Mouse (Mus musculus): ENCODE results near the gene Tmem120b. TPM values are rescaled to one million over a fixed set of nuclear protein-coding genes. Genes with fewer than 3 reads are reported as not detected.

Gene Tmem120b
- polyA plus RNA-seq, 1 experiment from 2014 or later, result 11.9 TPM

DNA sequence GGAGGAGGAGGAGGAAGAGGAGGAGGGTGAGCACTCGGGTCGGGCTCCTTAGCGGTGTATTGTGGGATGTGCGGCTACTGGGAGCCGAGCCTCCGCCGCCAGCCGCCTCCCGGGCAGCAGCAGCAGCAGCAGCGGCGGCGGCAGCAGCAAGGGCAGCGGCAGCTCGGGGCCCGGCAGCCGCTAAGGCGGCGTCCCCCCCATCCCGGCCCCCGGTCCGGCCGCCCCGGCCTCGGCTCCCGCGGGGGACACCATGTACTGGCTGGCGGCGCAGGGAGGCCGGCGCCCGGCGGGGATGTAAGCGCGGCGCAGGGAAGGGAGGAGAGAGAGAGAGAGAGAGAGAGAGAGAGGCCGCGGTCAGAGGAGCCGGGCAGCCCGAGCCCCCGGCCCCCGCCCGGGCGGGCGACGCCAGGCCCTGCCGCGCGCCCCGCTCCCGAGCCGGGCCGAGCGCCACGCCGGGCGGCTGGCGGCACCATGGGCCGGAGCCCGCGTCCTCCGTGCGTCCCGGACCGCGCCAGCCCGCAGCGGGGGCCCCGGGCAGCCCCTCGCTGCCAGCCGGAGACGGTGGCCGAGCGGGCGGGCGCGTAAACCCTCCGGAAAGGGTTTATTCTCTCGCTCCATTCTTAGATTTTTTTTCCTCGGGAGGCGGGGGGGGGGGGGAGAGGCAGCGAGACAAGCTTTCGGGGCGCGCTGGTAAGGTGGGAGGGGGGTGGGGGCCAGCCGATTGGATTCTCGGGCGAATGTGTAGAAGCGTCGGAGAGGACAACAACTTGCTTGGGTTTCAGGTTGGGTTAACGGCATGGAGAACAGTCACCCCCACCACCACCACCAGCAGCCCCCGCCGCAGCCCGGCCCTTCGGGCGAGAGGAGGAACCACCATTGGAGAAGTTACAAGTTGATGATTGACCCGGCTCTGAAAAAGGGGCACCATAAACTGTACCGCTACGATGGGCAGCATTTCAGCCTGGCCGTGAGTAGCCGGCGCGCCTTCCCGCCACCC is 74.2 kb downstream of the Tmem120b start, which contains the start of gene Setd1b:
TSS of gene Setd1b (plus strand) at position 33 of the 997 bp plus-strand sequence.
- Histone ChIP-seq H3K27ac (ENCODE audit: low read length) (peak within 1 kb of the TSS; percentile 100), H3K9ac (replicated peaks; ENCODE audit: low read depth) (peak within 1 kb of the TSS; percentile 96), H3K4me1 (ENCODE audit: insufficient read depth, low read depth, low read length) (peaks cover 16% of the 10 kb centered on the region; the same call in 1 of the 2 replicates), H3K4me3 (ENCODE audit: low read depth, low read length) (peak within 1 kb of the TSS; percentile 91), H3K27me3 (replicated peaks; ENCODE audit: insufficient read depth, low read length) (no peaks in the 10 kb centered on the region), H3K4me2 (replicated peaks; ENCODE audit: low read depth, low read length) (peak within 1 kb of the TSS; percentile 99), H3K36me3 (ENCODE audit: insufficient read depth, low read length) (peaks cover 8% of the 10 kb centered on the region; the same call in 1 of the 2 replicates), H3K9me3 (ENCODE audit: low read length) (no peaks in the 10 kb centered on the region)
- no peak for ATAC-seq
- TF ChIP-seq CTCF (IDR thresholded peaks at IDR 0.05) (0 out of 2 replicates have a peak, but pooled peaks have one; percentile 4), EP300 (IDR thresholded peaks at IDR 0.05) (no peak)
- peak; percentile 66 for DNase-seq (ENCODE audit: low spot score)
- whole genome bisulfite sequencing, result 2% methylated on average over 57 of the region's 103 CpGs

DNA sequence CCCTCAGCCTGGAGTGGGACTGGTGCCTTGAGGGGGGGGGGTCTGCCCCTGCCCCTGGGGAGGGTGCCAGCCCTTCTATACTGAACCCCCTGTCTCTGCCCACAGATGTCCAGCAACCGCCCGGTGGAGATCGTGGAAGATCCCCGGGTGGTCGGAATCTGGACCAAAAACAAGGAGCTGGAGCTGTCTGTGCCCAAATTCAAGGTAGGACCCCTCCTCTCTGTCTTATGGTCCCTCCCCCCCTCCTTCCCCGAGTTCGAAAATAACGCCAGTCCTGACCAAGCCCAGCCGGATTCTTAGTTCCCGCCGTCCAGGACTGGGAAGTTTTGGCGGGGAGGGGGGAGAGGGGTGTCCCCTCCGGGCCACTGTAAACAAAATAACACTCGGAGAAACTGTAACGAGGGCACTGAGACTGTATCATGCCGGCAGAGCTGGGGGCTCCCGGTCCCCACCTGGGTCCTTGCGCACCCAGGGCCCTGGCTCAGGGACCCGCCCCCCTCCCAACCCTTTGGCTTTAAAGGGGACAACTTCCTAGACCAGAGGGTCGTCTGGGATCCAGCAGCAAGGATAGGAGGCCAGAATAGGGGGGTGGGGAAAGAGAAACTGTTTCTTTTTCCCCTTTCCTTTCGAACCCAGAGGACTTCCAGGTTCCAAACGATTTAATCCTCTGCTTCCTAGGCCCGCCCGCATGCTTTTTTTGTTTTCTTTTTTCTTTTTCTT is 75.2 kb downstream of the Tmem120b start:
- Histone ChIP-seq H3K36me3 (ENCODE audit: insufficient read depth, low read length) (peaks cover 8% of the 10 kb centered on the region; the same call in 1 of the 2 replicates), H3K4me1 (ENCODE audit: insufficient read depth, low read depth, low read length) (peaks cover 8% of the 10 kb centered on the region), H3K27ac (ENCODE audit: low read length) (peak overlapping the region; percentile 100), H3K9ac (replicated peaks; ENCODE audit: low read depth) (peak overlapping the region; percentile 96), H3K27me3 (replicated peaks; ENCODE audit: insufficient read depth, low read length) (no peaks in the 10 kb centered on the region), H3K4me3 (ENCODE audit: low read depth, low read length) (peak overlapping the region; percentile 91), H3K9me3 (ENCODE audit: low read length) (no peaks in the 10 kb centered on the region), H3K4me2 (replicated peaks; ENCODE audit: low read depth, low read length) (peak overlapping the region; percentile 99)
- TF ChIP-seq EP300 (IDR thresholded peaks at IDR 0.05) (no peak), CTCF (IDR thresholded peaks at IDR 0.05) (no peak)
- ATAC-seq (no peak), DNase-seq (ENCODE audit: low spot score) (peak; percentile 53)
- 2% methylated on average over 24 of the region's 24 CpGs for WGBS

DNA sequence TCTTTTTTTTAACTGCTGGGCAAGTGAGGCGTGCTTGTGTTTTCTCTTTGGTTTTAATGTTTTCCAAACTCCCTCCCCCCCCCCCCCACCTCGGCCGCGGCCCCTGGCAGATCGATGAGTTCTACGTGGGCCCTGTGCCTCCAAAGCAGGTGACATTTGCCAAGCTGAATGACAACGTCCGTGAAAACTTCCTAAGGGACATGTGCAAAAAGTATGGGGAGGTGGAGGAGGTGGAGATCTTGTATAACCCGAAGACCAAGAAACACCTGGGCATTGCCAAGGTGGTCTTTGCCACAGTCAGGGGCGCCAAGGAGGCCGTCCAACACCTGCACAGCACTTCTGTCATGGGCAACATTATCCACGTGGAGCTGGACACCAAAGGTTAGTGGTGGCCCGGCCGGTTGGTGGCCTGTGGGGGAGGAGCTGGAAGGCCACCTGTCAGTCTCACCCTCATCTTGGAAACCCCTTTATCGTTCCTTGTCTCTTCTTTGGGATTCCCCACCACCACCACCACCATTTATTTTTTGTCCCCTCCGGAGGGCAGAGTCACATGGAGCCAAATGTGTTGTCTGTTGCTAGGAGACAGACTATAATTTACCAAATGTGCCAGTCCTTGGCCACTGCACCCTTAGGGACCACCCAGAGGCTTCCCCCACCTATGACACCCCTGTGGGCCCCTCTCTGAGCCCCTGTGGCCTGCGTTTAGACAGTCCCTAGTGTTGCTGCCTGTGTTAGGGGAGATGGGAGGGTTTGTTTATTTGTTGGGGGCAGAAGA is 75.9 kb downstream of the Tmem120b start:
- Histone ChIP-seq H3K4me2 (replicated peaks; ENCODE audit: low read depth, low read length) (peak overlapping the region; percentile 99), H3K4me3 (ENCODE audit: low read depth, low read length) (peak overlapping the region; percentile 91), H3K36me3 (ENCODE audit: insufficient read depth, low read length) (peaks cover 8% of the 10 kb centered on the region; the same call in 1 of the 2 replicates), H3K27me3 (replicated peaks; ENCODE audit: insufficient read depth, low read length) (no peaks in the 10 kb centered on the region), H3K9me3 (ENCODE audit: low read length) (no peaks in the 10 kb centered on the region), H3K27ac (ENCODE audit: low read length) (peak overlapping the region; percentile 100), H3K9ac (replicated peaks; ENCODE audit: low read depth) (0 out of 2 replicates have a peak overlapping the region, but pooled peaks have one; percentile 13), H3K4me1 (ENCODE audit: insufficient read depth, low read depth, low read length) (peaks cover 8% of the 10 kb centered on the region)
- 5% methylated on average over 17 of the region's 17 CpGs for whole genome bisulfite sequencing
- TF ChIP-seq EP300 (IDR thresholded peaks at IDR 0.05) (no peak), CTCF (IDR thresholded peaks at IDR 0.05) (no peak)
- ATAC-seq (no peak), DNase-seq (ENCODE audit: low spot score) (no peak)

DNA sequence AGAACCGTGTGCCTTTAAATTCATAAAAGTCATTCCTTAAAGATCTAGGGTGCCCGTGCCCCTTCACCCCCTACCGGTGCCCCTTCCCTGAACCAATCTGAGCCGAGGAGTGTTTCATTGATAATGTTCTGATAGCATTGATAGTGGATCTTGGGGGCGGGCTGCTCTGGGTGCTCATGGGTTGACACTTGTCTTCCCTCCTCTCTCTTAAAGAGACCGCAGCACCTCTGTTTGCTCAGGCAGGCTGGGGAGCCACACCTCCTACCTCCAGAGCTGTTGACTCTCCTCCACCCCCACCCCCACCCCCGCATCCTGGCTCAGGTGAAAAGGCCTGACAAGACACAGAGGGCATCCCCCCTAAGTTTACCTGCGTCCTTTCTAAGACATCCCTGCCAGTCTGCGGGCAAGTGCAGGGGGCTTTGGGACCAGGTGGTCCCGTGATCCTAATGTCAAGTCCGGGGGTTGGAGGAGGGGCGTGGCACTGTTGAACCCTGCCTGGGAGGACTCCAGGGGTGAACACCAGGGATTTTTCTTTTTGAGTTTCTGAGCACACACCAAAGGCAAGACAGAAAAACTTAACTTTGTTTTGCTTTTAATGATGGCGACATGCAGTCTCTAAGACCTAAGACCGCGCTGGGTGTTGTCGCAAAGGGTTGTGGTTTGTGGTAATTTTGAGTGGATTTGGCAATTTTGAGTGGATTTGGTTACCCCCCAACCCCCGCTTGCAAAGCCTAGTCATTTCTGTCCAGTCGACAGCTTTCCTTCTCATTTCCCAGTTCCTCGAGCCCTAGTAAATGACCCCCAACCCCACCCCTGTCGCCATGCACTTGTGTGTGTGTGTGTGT is 76.8 kb downstream of the Tmem120b start:
- peak overlapping the region; percentile 99 for H3K4me2 ChIP-seq (replicated peaks; ENCODE audit: low read depth, low read length)
- H3K27me3 ChIP-seq (replicated peaks; ENCODE audit: insufficient read depth, low read length), result no peaks in the 10 kb centered on the region
- ATAC-seq (no peak), DNase-seq (ENCODE audit: low spot score) (no peak)
- 26% methylated on average over 20 of the region's 20 CpGs for WGBS
- peak overlapping the region; percentile 91 for H3K4me3 ChIP-seq (ENCODE audit: low read depth, low read length)
- no peak overlapping the region for H3K27ac ChIP-seq (ENCODE audit: low read length)
- H3K4me1 ChIP-seq (ENCODE audit: insufficient read depth, low read depth, low read length), result peaks cover 8% of the 10 kb centered on the region
- TF ChIP-seq CTCF (IDR thresholded peaks at IDR 0.05), result no peak
- TF ChIP-seq EP300 (IDR thresholded peaks at IDR 0.05), result no peak
- no peaks in the 10 kb centered on the region for H3K9me3 ChIP-seq (ENCODE audit: low read length)
- no peak overlapping the region for H3K9ac ChIP-seq (replicated peaks; ENCODE audit: low read depth)
- peaks cover 8% of the 10 kb centered on the region; the same call in 1 of the 2 replicates for H3K36me3 ChIP-seq (ENCODE audit: insufficient read depth, low read length)

DNA sequence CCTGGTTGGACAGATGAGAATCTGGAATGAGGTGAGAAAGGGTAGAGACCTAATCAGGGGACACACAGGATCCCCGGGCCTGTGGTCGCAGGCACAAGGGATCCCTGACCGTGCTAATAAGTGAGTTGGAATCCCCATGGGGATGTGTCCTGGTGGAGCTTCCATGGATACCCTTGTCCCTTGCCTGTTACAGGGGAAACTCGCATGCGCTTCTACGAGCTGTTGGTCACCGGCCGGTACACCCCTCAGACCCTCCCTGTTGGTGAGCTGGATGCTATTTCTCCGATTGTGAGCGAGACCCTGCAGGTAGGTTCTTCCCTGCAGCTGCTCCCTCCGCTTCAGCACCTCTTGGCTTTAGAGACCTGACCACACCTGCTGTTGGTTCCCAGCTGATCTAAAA is 78.1 kb downstream of the Tmem120b start:
- peaks cover 8% of the 10 kb centered on the region; the same call in 1 of the 2 replicates for H3K36me3 ChIP-seq (ENCODE audit: insufficient read depth, low read length)
- H3K9me3 ChIP-seq (ENCODE audit: low read length), result no peaks in the 10 kb centered on the region
- no peak overlapping the region for H3K4me2 ChIP-seq (replicated peaks; ENCODE audit: low read depth, low read length)
- no peak overlapping the region for H3K4me3 ChIP-seq (ENCODE audit: low read depth, low read length)
- ATAC-seq (no peak), DNase-seq (ENCODE audit: low spot score) (no peak)
- WGBS, result 89% methylated on average over 11 of the region's 11 CpGs
- TF ChIP-seq EP300 (IDR thresholded peaks at IDR 0.05), result no peak
- TF ChIP-seq CTCF (IDR thresholded peaks at IDR 0.05), result no peak
- no peaks in the 10 kb centered on the region for H3K27me3 ChIP-seq (replicated peaks; ENCODE audit: insufficient read depth, low read length)
- H3K4me1 ChIP-seq (ENCODE audit: insufficient read depth, low read depth, low read length), result peaks cover 19% of the 10 kb centered on the region
- H3K9ac ChIP-seq (replicated peaks; ENCODE audit: low read depth), result no peak overlapping the region
- no peak overlapping the region for H3K27ac ChIP-seq (ENCODE audit: low read length)

All from lung, postnatal 0 days (tissue).